Mouse (Mus musculus) embryonic facial prominence, embryonic 10.5 days (tissue): ENCODE measurements around the gene Mkln1. TPM values are rescaled to one million over a fixed set of nuclear protein-coding genes. Genes with fewer than 3 reads are reported as not detected.

Experiments used
- DNase-seq: peaks from one replicate; pipeline ENCODE4 v3.0.0-alpha.2; 2017; ENCODE audit warnings: low spot score
- H3K27ac ChIP-seq: fragments of 300-500 bp; sonication (generic); replicated peaks from 2 replicates; pipeline ENCODE4 v1.5.1; 2016; ENCODE audit warnings: mild to moderate bottlenecking
- H3K27me3 ChIP-seq: fragments of 300-500 bp; sonication (generic); replicated peaks from 2 replicates; pipeline ENCODE4 v1.6.1; 2016; ENCODE audit warnings: low read depth, mild to moderate bottlenecking; ENCODE audit not compliant: poor library complexity, severe bottlenecking
- H3K36me3 ChIP-seq: fragments of 300-500 bp; sonication (generic); replicated peaks from 2 replicates; pipeline ENCODE4 v1.6.1; 2016; ENCODE audit warnings: mild to moderate bottlenecking, moderate library complexity
- H3K4me1 ChIP-seq: fragments of 300-500 bp; sonication (generic); 2 replicates; pipeline ENCODE4 v1.6.1; 2016
- H3K4me3 ChIP-seq: fragments of 300-500 bp; sonication (generic); 2 replicates; pipeline ENCODE4 v1.5.1; 2016; ENCODE audit warnings: mild to moderate bottlenecking, moderate library complexity
- H3K9me3 ChIP-seq: fragments of 300-500 bp; sonication (generic); 2 replicates; pipeline ENCODE4 v1.6.1; 2016; ENCODE audit warnings: mild to moderate bottlenecking
- WGBS: fragments of 180-500 bp; shearing (Covaris S2); methylation state at CpG from one replicate; pipeline ENCODE4 v1.1.7; 2016; 5-methylcytosine and 5-hydroxymethylcytosine counted together
- polyA plus RNA-seq: library from polyadenylated mRNA; unstranded; fragments of >200 nt; fragmentation: Nextera tagmentation; extraction: Ambion mirVana; gene quantifications from 2 replicates; pipeline ENCODE4 v1.2.1, GENCODE M21; 2016

Mkln1 gene
- 210 and 227 TPM in 2 replicates for polyA plus RNA-seq

- Histone ChIP-seq H3K4me1 (peaks cover 37% of the 10 kb centered on the region), H3K4me3 (peak within 1 kb of the TSS; percentile 97), H3K9me3 (no peaks in the 10 kb centered on the region), H3K36me3 (no peaks in the 10 kb centered on the region), H3K27ac (peak within 1 kb of the TSS; percentile 99), H3K27me3 (no peaks in the 10 kb centered on the region)
- DNase-seq, result peak; percentile 94
- under 1% methylated on average over 65 of the region's 65 CpGs for WGBS
Measured at GRCm38 (mm10) chr6:31398431-31399205, at the start of gene Mkln1. Gene Mkln1 (plus strand): TSS chr6:31398735.

GRCm38 (mm10) chr6:31356444-31357191 is 41.9 kb upstream of the Mkln1 start:
- Histone ChIP-seq H3K36me3 (no peaks in the 10 kb centered on the region), H3K4me3 (no peak overlapping the region), H3K27me3 (no peaks in the 10 kb centered on the region; the same call in 1 of the 2 replicates), H3K9me3 (no peaks in the 10 kb centered on the region), H3K4me1 (no peaks in the 10 kb centered on the region; the same call in 1 of the 2 replicates), H3K27ac (no peak overlapping the region)
- 90% methylated on average over 26 of the region's 26 CpGs for WGBS
- DNase-seq, result no peak

GRCm38 (mm10) chr6:31357286-31357685 is 41.2 kb upstream of the Mkln1 start:
- Histone ChIP-seq H3K9me3 (no peaks in the 10 kb centered on the region), H3K27me3 (no peaks in the 10 kb centered on the region; the same call in 1 of the 2 replicates), H3K4me3 (no peak overlapping the region), H3K36me3 (no peaks in the 10 kb centered on the region), H3K4me1 (no peaks in the 10 kb centered on the region; the same call in 1 of the 2 replicates), H3K27ac (no peak overlapping the region)
- DNase-seq, result no peak
- WGBS, result 68% methylated on average over 4 of the region's 4 CpGs

GRCm38 (mm10) chr6:31362617-31363016 is 35.9 kb upstream of the Mkln1 start:
- H3K27me3 ChIP-seq, result no peaks in the 10 kb centered on the region
- WGBS, result 65% methylated on average over 11 of the region's 11 CpGs
- no peaks in the 10 kb centered on the region for H3K9me3 ChIP-seq
- H3K27ac ChIP-seq, result no peak overlapping the region
- no peak overlapping the region for H3K4me3 ChIP-seq
- peaks cover 6% of the 10 kb centered on the region for H3K4me1 ChIP-seq
- H3K36me3 ChIP-seq, result no peaks in the 10 kb centered on the region
- DNase-seq, result no peak

GRCm38 (mm10) chr6:31364399-31364798 is 34.1 kb upstream of the Mkln1 start:
- WGBS, result 89% methylated on average over 3 of the region's 3 CpGs

GRCm38 (mm10) chr6:31367947-31368346 is 30.6 kb upstream of the Mkln1 start:
- H3K9me3 ChIP-seq, result no peaks in the 10 kb centered on the region
- H3K36me3 ChIP-seq, result no peaks in the 10 kb centered on the region
- H3K27ac ChIP-seq, result no peak overlapping the region
- WGBS, result 44% methylated on average over 10 of the region's 10 CpGs
- peaks cover 29% of the 10 kb centered on the region for H3K4me1 ChIP-seq
- H3K27me3 ChIP-seq, result no peaks in the 10 kb centered on the region
- no peak overlapping the region for H3K4me3 ChIP-seq
- DNase-seq, result peak; percentile 30

More at GRCm38 (mm10) chr6:31364399-31364798, 34.1 kb upstream of the Mkln1 start:
- Histone ChIP-seq H3K36me3 (no peaks in the 10 kb centered on the region), H3K4me1 (peaks cover 14% of the 10 kb centered on the region), H3K9me3 (no peaks in the 10 kb centered on the region), H3K4me3 (no peak overlapping the region), H3K27ac (no peak overlapping the region), H3K27me3 (no peaks in the 10 kb centered on the region)
- no peak for DNase-seq

GRCm38 (mm10) chr6:31368559-31368958 is 30.0 kb upstream of the Mkln1 start:
- H3K9me3 ChIP-seq, result no peaks in the 10 kb centered on the region
- no peak for DNase-seq
- WGBS, result 53% methylated on average over 1 of the region's 1 CpGs

GRCm38 (mm10) chr6:31369875-31370274 is 28.7 kb upstream of the Mkln1 start:
- H3K27me3 ChIP-seq, result no peaks in the 10 kb centered on the region
- peaks cover 31% of the 10 kb centered on the region for H3K4me1 ChIP-seq
- no peaks in the 10 kb centered on the region for H3K36me3 ChIP-seq
- WGBS, result 76% methylated on average over 3 of the region's 3 CpGs
- DNase-seq, result no peak
- H3K4me3 ChIP-seq, result no peak overlapping the region
- no peak overlapping the region for H3K27ac ChIP-seq
- H3K9me3 ChIP-seq, result no peaks in the 10 kb centered on the region

More at GRCm38 (mm10) chr6:31368559-31368958, 30.0 kb upstream of the Mkln1 start:
- Histone ChIP-seq H3K36me3 (no peaks in the 10 kb centered on the region), H3K4me1 (peaks cover 31% of the 10 kb centered on the region), H3K4me3 (no peak overlapping the region), H3K27ac (no peak overlapping the region), H3K27me3 (no peaks in the 10 kb centered on the region)

- 50% methylated on average over 14 of the region's 14 CpGs for WGBS
- no peak for DNase-seq
- Histone ChIP-seq H3K27ac (peak overlapping the region; percentile 67), H3K9me3 (no peaks in the 10 kb centered on the region), H3K4me1 (peaks cover 31% of the 10 kb centered on the region), H3K4me3 (no peak overlapping the region), H3K36me3 (no peaks in the 10 kb centered on the region), H3K27me3 (no peaks in the 10 kb centered on the region)
Measured at GRCm38 (mm10) chr6:31370550-31371061, 27.9 kb upstream of the Mkln1 start.

- WGBS, result 85% methylated on average over 3 of the region's 3 CpGs
- Histone ChIP-seq H3K27ac (no peak overlapping the region; the same call in 1 of the 2 replicates), H3K9me3 (no peaks in the 10 kb centered on the region), H3K36me3 (no peaks in the 10 kb centered on the region), H3K4me1 (peaks cover 31% of the 10 kb centered on the region), H3K4me3 (no peak overlapping the region), H3K27me3 (no peaks in the 10 kb centered on the region)
- DNase-seq, result no peak
Measured at GRCm38 (mm10) chr6:31371140-31371539, 27.4 kb upstream of the Mkln1 start.

GRCm38 (mm10) chr6:31372620-31373019 is 25.9 kb upstream of the Mkln1 start:
- H3K4me1 ChIP-seq, result peaks cover 30% of the 10 kb centered on the region
- no peak overlapping the region for H3K27ac ChIP-seq
- 20% methylated on average over 3 of the region's 3 CpGs for WGBS
- no peaks in the 10 kb centered on the region for H3K36me3 ChIP-seq
- H3K9me3 ChIP-seq, result no peaks in the 10 kb centered on the region
- peak; percentile 31 for DNase-seq
- H3K4me3 ChIP-seq, result no peak overlapping the region
- H3K27me3 ChIP-seq, result no peaks in the 10 kb centered on the region

- peaks cover 25% of the 10 kb centered on the region for H3K4me1 ChIP-seq
- WGBS, result 83% methylated on average over 6 of the region's 6 CpGs
- H3K27ac ChIP-seq, result no peak overlapping the region
- H3K4me3 ChIP-seq, result no peak overlapping the region
- no peaks in the 10 kb centered on the region for H3K27me3 ChIP-seq
- no peak for DNase-seq
- H3K36me3 ChIP-seq, result no peaks in the 10 kb centered on the region
- no peaks in the 10 kb centered on the region for H3K9me3 ChIP-seq
Measured at GRCm38 (mm10) chr6:31373084-31373673, 25.4 kb upstream of the Mkln1 start.
